Mouse (Mus musculus) hindbrain, embryonic 11.5 days (tissue): ENCODE results near the gene 1700025B11Rik. TPM values are rescaled to one million over a fixed set of nuclear protein-coding genes. Genes with fewer than 3 reads are reported as not detected.

ENCODE experiments used
- ATAC-seq: fragments of 200-750 bp; cut with Nextera tagmentation; 2 replicates; pipeline ENCODE4 v1.8.0; 2017; ENCODE audit warnings: mild to moderate bottlenecking, moderate TSS enrichment, moderate library complexity; ENCODE audit not compliant: low FRiP score
- DNase-seq: peaks from one replicate; pipeline ENCODE4 v3.0.0-alpha.2; 2015; ENCODE audit warnings: low spot score
- H3K27ac ChIP-seq: fragments of 300-500 bp; sonication (generic); 2 replicates; pipeline ENCODE4 v1.5.1; 2014; ENCODE audit warnings: mild to moderate bottlenecking, low read depth, low read length
- H3K27me3 ChIP-seq: fragments of 300-500 bp; sonication (generic); 2 replicates; pipeline ENCODE4 v1.6.1; 2014; ENCODE audit warnings: mild to moderate bottlenecking, low read length, moderate library complexity, mixed read lengths; ENCODE audit not compliant: control insufficient read depth, insufficient read depth
- H3K36me3 ChIP-seq: fragments of 300-500 bp; sonication (generic); 2 replicates; pipeline ENCODE4 v1.6.1; 2014; ENCODE audit warnings: mild to moderate bottlenecking, low read length, moderate library complexity, mixed read lengths; ENCODE audit not compliant: control insufficient read depth, insufficient read depth
- H3K4me1 ChIP-seq: fragments of 300-500 bp; sonication (generic); replicated peaks from 2 replicates; pipeline ENCODE4 v1.6.1; 2014; ENCODE audit warnings: low read length, mixed read lengths; ENCODE audit not compliant: control insufficient read depth, insufficient read depth
- H3K4me2 ChIP-seq: fragments of 300-500 bp; sonication (generic); replicated peaks from 2 replicates; pipeline ENCODE4 v1.6.1; 2014; ENCODE audit warnings: mild to moderate bottlenecking, low read depth, low read length
- H3K4me3 ChIP-seq: fragments of 300-500 bp; sonication (generic); 2 replicates; pipeline ENCODE4 v1.5.1; 2014; ENCODE audit warnings: low read depth, low read length
- H3K9ac ChIP-seq: fragments of 300-500 bp; sonication (generic); 2 replicates; pipeline ENCODE4 v1.6.1; 2014; ENCODE audit warnings: low read depth, low read length
- H3K9me3 ChIP-seq: fragments of 300-500 bp; sonication (generic); 2 replicates; pipeline ENCODE4 v1.6.1; 2016; ENCODE audit warnings: low read length; ENCODE audit not compliant: control insufficient read depth
- WGBS: fragments of 180-500 bp; shearing (Covaris S2); extraction: QIAGEN DNeasy Blood & Tissue Kit; methylation state at CpG from one replicate; pipeline ENCODE4 v1.1.7; 2014; 5-methylcytosine and 5-hydroxymethylcytosine counted together
- polyA plus RNA-seq: library from polyadenylated mRNA; unstranded; fragments of >200 nt; fragmentation: Nextera tagmentation; extraction: Ambion mirVana; gene quantifications from 2 replicates; pipeline ENCODE4 v1.2.1, GENCODE M21; 2014

The 1700025B11Rik gene
- not detected in 2 replicates for polyA plus RNA-seq

DNA sequence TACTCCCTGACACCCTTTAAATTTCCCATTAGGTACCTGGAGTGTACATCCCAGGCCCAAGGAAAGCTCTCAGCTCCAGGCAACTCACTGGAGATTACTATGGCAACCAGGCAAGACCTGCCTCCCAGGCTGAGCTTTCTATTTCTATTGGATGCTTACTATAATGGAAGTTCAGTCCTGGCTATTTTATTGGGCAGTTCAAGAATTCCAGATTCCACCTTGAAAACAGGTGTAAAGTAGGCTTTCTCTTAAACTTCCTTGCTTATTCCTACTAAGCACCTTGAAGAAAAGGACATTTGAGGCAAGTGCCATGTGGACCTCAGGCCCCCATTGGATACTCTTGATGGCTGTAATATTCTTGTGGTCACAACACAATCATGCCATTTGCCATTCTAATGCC lies at the start of gene 1700025B11Rik:
Gene 1700025B11Rik (minus strand): TSS at position 101 of the 400 bp plus-strand sequence.
- H3K9ac ChIP-seq, result no peak within 1 kb of the TSS
- ATAC-seq (no peak), DNase-seq (no peak)
- no peaks in the 10 kb centered on the region for H3K27me3 ChIP-seq
- no peaks in the 10 kb centered on the region for H3K4me1 ChIP-seq
- H3K36me3 ChIP-seq, result no peaks in the 10 kb centered on the region
- H3K4me3 ChIP-seq, result no peak within 1 kb of the TSS
- H3K9me3 ChIP-seq, result no peaks in the 10 kb centered on the region
- H3K4me2 ChIP-seq, result no peak within 1 kb of the TSS
- H3K27ac ChIP-seq, result no peak within 1 kb of the TSS

DNA sequence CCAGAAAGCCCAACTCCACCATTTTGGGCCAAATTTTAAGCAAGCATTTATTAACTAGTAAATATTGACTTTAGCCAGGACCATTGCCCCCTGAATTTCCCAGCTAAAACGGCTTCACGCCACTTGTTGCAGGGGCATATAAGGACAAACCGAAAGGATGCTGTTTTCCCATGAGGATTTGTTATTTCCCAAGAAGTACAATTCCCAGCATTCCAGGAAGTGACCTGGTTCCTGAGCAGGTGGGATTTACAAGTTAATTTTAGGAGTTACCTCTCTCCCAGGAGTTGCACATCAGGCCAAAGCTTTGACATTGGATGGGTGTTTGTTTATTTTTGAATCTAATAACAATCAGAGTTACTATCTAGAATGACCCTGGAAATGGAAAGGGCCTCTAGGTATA lies 44.4 kb upstream of the 1700025B11Rik start:
- H3K9me3 ChIP-seq, result no peaks in the 10 kb centered on the region
- no peak overlapping the region for H3K4me3 ChIP-seq
- no peaks in the 10 kb centered on the region for H3K36me3 ChIP-seq
- H3K4me1 ChIP-seq, result no peaks in the 10 kb centered on the region
- 95% methylated on average over 3 of the region's 3 CpGs for WGBS
- H3K4me2 ChIP-seq, result no peak overlapping the region
- no peak overlapping the region for H3K9ac ChIP-seq
- no peaks in the 10 kb centered on the region for H3K27me3 ChIP-seq
- DNase-seq (no peak), ATAC-seq (no peak)
- no peak overlapping the region for H3K27ac ChIP-seq

DNA sequence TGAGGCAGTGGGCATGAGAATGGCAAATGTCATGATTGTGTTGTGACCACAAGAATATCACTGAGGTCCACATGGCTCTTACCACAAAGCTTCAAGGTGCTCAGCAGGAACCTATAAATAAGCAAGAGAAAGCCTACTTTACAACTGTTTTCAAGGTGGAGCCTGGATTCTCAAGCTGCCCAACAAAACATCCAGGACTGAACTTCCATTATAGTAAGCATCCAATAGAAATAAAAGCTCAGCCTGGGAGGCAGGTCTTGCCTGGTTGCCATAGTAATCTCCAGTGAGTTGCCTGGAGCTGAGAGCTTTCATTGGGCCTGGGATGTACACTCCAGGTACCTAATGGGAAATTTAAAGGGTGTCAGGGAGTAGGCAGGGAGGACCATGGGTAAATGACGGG lies 37.3 kb upstream of the 1700025B11Rik start, which contains the start of gene Gm36245:
Gene Gm36245 (plus strand): TSS at position 301 of the 400 bp plus-strand sequence.
- Histone ChIP-seq H3K36me3 (no peaks in the 10 kb centered on the region), H3K27ac (no peak within 1 kb of the TSS), H3K9me3 (no peaks in the 10 kb centered on the region), H3K4me2 (no peak within 1 kb of the TSS), H3K27me3 (no peaks in the 10 kb centered on the region), H3K9ac (no peak within 1 kb of the TSS), H3K4me1 (no peaks in the 10 kb centered on the region), H3K4me3 (no peak within 1 kb of the TSS)
- no peak for DNase-seq
- WGBS, result 70% methylated on average over 1 of the region's 1 CpGs
- no peak for ATAC-seq

DNA sequence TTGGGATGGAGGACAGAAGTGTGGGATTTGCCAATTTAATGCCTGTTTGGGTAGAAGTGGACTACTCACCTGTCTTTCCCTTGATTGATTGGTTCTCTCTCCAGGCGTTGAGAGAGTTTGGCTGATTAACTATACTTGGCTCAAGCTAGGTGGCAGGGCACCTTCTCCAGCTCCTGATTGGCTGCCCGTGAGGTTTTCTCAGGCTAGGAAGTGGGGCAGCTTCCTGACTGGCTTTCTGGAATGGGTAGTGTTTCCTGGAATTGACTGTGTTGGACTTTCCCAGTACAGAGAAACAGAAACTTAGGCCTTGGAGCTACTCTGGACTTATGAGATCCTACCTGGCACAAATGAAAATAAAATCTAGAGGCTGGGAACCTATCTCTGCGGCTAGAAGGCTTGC lies 36.7 kb upstream of the 1700025B11Rik start:
- ATAC-seq (no peak), DNase-seq (no peak)
- no peak overlapping the region for H3K4me3 ChIP-seq
- H3K27me3 ChIP-seq, result no peaks in the 10 kb centered on the region
- no peak overlapping the region for H3K9ac ChIP-seq
- no peak overlapping the region for H3K4me2 ChIP-seq
- no peaks in the 10 kb centered on the region for H3K9me3 ChIP-seq
- H3K4me1 ChIP-seq, result no peaks in the 10 kb centered on the region
- WGBS, result 71% methylated on average over 3 of the region's 3 CpGs
- H3K27ac ChIP-seq, result no peak overlapping the region
- no peaks in the 10 kb centered on the region for H3K36me3 ChIP-seq

DNA sequence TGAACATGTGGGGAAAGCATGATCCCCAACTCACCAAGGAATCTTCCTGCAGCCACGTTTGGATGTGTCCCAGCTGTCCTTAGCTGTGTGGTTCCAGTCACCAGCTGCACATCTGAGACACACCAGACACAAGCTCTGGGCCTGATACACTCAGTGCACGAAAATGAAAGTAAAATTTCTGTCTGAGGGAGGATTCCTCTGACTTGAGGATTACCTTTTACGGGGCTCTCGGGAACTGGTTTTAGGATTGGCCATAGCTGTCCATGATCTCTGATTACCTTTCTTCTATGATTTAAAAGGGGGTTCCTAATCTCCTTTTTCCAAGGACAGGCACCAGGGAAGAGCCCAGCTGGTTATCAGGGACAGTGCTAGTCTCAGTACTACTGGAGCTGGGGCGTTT lies 34.3 kb upstream of the 1700025B11Rik start, which contains the start of gene Apol10b:
Gene Apol10b (minus strand): TSS at position 165 of the 400 bp plus-strand sequence.
- Histone ChIP-seq H3K9ac (no peak within 1 kb of the TSS), H3K27me3 (no peaks in the 10 kb centered on the region), H3K4me1 (no peaks in the 10 kb centered on the region), H3K4me3 (no peak within 1 kb of the TSS), H3K36me3 (no peaks in the 10 kb centered on the region), H3K27ac (no peak within 1 kb of the TSS), H3K9me3 (no peaks in the 10 kb centered on the region), H3K4me2 (no peak within 1 kb of the TSS)
- ATAC-seq, result no peak
- 70% methylated on average over 5 of the region's 5 CpGs for WGBS
- DNase-seq, result no peak

DNA sequence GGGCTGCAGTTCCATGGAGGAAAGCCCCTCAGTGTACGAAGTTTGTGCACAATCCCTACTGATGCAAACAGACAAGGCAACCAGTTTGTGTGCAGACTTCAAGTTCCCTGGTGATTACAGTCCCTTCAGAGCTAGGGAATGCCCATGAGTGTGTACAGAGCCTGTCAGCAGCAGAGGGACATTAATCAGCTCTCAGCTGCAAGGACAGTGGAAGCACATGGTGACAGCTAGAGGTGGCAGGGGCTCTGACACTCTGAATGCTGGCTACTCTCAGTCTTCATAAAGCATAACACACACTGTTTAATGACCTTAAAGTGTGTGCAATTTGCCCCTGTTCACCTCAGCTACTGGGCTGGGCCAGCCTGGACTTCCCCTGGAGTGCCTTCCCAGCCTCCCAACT lies 31.9 kb upstream of the 1700025B11Rik start:
- H3K4me2 ChIP-seq, result no peak overlapping the region
- no peaks in the 10 kb centered on the region for H3K36me3 ChIP-seq
- DNase-seq, result no peak
- no peak overlapping the region for H3K27ac ChIP-seq
- H3K4me3 ChIP-seq, result no peak overlapping the region
- 66% methylated on average over 1 of the region's 1 CpGs for WGBS
- ATAC-seq, result no peak
- no peaks in the 10 kb centered on the region for H3K9me3 ChIP-seq
- H3K27me3 ChIP-seq, result no peaks in the 10 kb centered on the region
- H3K4me1 ChIP-seq, result no peaks in the 10 kb centered on the region
- no peak overlapping the region for H3K9ac ChIP-seq

DNA sequence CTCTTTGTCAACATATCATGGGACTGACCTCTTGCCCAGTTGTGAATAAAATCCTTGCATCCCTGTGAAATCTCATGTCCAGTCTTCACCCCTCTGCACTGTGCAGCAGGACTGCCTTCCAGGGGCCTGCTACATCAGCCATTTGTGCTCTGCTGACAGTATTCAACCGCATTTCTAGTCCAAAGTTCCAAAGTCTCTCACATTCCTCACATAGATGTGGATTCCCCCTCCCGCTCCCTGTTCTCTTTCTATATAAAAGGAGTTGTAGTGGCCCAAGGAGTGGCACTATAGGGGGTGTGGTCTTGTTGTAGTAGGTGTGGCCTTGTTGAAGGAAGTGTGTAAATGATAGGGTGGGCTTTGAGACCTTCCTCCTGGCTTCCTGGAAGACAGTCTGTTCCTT lies 29.2 kb upstream of the 1700025B11Rik start:
- ATAC-seq, result no peak
- Histone ChIP-seq H3K9me3 (no peaks in the 10 kb centered on the region), H3K27me3 (no peaks in the 10 kb centered on the region), H3K4me1 (no peaks in the 10 kb centered on the region), H3K27ac (no peak overlapping the region), H3K4me2 (no peak overlapping the region), H3K36me3 (no peaks in the 10 kb centered on the region), H3K9ac (no peak overlapping the region), H3K4me3 (no peak overlapping the region)
- WGBS, result 72% methylated on average over 2 of the region's 2 CpGs
- DNase-seq, result no peak

DNA sequence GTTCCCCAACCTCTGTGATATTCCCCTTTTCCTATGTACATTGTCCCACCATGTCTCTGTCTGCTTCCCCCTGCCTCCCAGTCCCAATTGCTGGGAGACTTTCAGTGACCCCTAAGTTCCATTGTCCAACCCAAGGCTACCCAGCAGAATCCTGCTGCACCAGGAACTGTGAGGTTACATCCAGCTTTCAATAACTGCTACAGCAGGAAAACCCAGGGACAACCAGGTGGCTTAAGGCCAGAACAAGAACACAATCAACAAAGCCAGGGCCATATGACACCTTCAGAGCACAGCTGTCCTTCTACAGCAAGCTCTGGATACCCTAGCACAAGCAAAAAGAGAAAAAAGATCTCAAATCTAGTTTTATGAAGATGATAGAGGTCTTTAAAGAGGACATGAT lies 27.3 kb upstream of the 1700025B11Rik start:
- no peaks in the 10 kb centered on the region for H3K9me3 ChIP-seq
- H3K27ac ChIP-seq, result no peak overlapping the region
- H3K4me3 ChIP-seq, result no peak overlapping the region
- no peak overlapping the region for H3K4me2 ChIP-seq
- no peak for DNase-seq
- ATAC-seq, result no peak
- no peak overlapping the region for H3K9ac ChIP-seq
- H3K27me3 ChIP-seq, result no peaks in the 10 kb centered on the region
- H3K4me1 ChIP-seq, result no peaks in the 10 kb centered on the region
- H3K36me3 ChIP-seq, result no peaks in the 10 kb centered on the region

DNA sequence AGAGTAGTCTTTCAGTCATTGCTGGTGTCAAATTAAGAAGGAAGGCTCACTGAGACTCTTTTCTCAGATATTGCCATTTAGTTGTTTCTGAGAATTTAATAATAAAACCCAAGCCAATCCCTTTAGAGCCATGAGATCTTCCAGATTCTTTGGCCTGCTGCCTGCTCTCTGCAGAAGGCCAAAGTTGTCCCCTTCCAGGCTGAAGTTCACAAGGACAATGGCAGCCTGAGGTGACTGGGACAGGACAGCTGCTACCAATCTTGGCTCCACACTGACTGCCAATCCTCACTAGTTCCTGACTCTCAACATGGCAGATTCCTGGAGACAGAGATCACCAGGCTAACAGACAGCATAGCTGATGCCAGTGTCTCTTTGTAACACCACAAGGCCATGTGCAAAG lies 25.3 kb upstream of the 1700025B11Rik start:
- Histone ChIP-seq H3K4me3 (no peak overlapping the region), H3K9ac (no peak overlapping the region), H3K4me1 (no peaks in the 10 kb centered on the region), H3K9me3 (no peaks in the 10 kb centered on the region), H3K36me3 (no peaks in the 10 kb centered on the region), H3K27me3 (no peaks in the 10 kb centered on the region), H3K4me2 (no peak overlapping the region), H3K27ac (no peak overlapping the region)
- DNase-seq (no peak), ATAC-seq (no peak)
